Mouse (Mus musculus): Measurements from ENCODE around the gene Uqcrh. TPM values are rescaled to one million over a fixed set of nuclear protein-coding genes. Genes with fewer than 3 reads are reported as not detected.

The Uqcrh gene
- polyA plus RNA-seq, 1 experiment from 2014 or later: 535 TPM

- Histone ChIP-seq H3K4me3 (replicated peaks) (peak overlapping the region; percentile 64), H3K27me3 (replicated peaks) (no peaks in the 10 kb centered on the region), H3K9ac (replicated peaks) (peak overlapping the region; percentile 57), H3K4me1 (peaks cover 18% of the 10 kb centered on the region), H3K4me2 (peak overlapping the region; percentile 81), H3K36me3 (no peaks in the 10 kb centered on the region), H3K9me3 (replicated peaks) (no peaks in the 10 kb centered on the region), H3K27ac (replicated peaks) (peak overlapping the region; percentile 92)
- ATAC-seq (ENCODE audit: low FRiP score): peak; percentile 66
- WGBS: 9% methylated on average over 22 of the region's 22 CpGs
Observed at GRCm38 (mm10) chr4:116052526-116053293, 22.2 kb downstream of the Uqcrh start.

- peaks cover 13% of the 10 kb centered on the region for H3K4me1 ChIP-seq
- no peaks in the 10 kb centered on the region; the same call in 1 of the 2 replicates for H3K36me3 ChIP-seq
- no peaks in the 10 kb centered on the region for H3K9me3 ChIP-seq (replicated peaks)
- H3K9ac ChIP-seq (replicated peaks): no peak overlapping the region
- WGBS: 87% methylated on average over 3 of the region's 3 CpGs
- no peaks in the 10 kb centered on the region for H3K27me3 ChIP-seq (replicated peaks)
- H3K4me3 ChIP-seq (replicated peaks): no peak overlapping the region
- no peak overlapping the region for H3K27ac ChIP-seq (replicated peaks)
- ATAC-seq (ENCODE audit: low FRiP score): no peak
- no peak overlapping the region for H3K4me2 ChIP-seq
Observed at GRCm38 (mm10) chr4:116049211-116049610, 25.7 kb downstream of the Uqcrh start.

GRCm38 (mm10) chr4:116048130-116048920, 26.5 kb downstream of the Uqcrh start:
- whole genome bisulfite sequencing: 81% methylated on average over 7 of the region's 7 CpGs
- no peak overlapping the region for H3K4me3 ChIP-seq (replicated peaks)
- no peak overlapping the region for H3K27ac ChIP-seq (replicated peaks)
- no peaks in the 10 kb centered on the region for H3K9me3 ChIP-seq (replicated peaks)
- no peaks in the 10 kb centered on the region for H3K27me3 ChIP-seq (replicated peaks)
- peaks cover 3% of the 10 kb centered on the region; the same call in 1 of the 2 replicates for H3K36me3 ChIP-seq
- H3K4me1 ChIP-seq: peaks cover 11% of the 10 kb centered on the region
- ATAC-seq (ENCODE audit: low FRiP score): no peak
- no peak overlapping the region for H3K9ac ChIP-seq (replicated peaks)
- H3K4me2 ChIP-seq: no peak overlapping the region

- no peak for ATAC-seq (ENCODE audit: low FRiP score)
- Histone ChIP-seq H3K27ac (replicated peaks) (no peak overlapping the region), H3K27me3 (replicated peaks) (no peaks in the 10 kb centered on the region), H3K4me1 (peaks cover 4% of the 10 kb centered on the region), H3K4me2 (no peak overlapping the region), H3K36me3 (peaks cover 3% of the 10 kb centered on the region; the same call in 1 of the 2 replicates), H3K9me3 (replicated peaks) (no peaks in the 10 kb centered on the region), H3K4me3 (replicated peaks) (no peak overlapping the region), H3K9ac (replicated peaks) (no peak overlapping the region)
- 93% methylated on average over 1 of the region's 1 CpGs for WGBS
Observed at GRCm38 (mm10) chr4:116047681-116048080, 27.2 kb downstream of the Uqcrh start.

GRCm38 (mm10) chr4:116046604-116047003, 28.3 kb downstream of the Uqcrh start:
- Histone ChIP-seq H3K4me2 (no peak overlapping the region), H3K36me3 (peaks cover 3% of the 10 kb centered on the region; the same call in 1 of the 2 replicates), H3K9me3 (replicated peaks) (no peaks in the 10 kb centered on the region), H3K4me1 (no peaks in the 10 kb centered on the region), H3K9ac (replicated peaks) (no peak overlapping the region), H3K27me3 (replicated peaks) (no peaks in the 10 kb centered on the region), H3K4me3 (replicated peaks) (no peak overlapping the region), H3K27ac (replicated peaks) (no peak overlapping the region)
- no peak for ATAC-seq (ENCODE audit: low FRiP score)
- 95% methylated on average over 2 of the region's 2 CpGs for WGBS

- no peak for ATAC-seq (ENCODE audit: low FRiP score)
- Histone ChIP-seq H3K27me3 (replicated peaks) (no peaks in the 10 kb centered on the region), H3K4me3 (replicated peaks) (no peak overlapping the region), H3K27ac (replicated peaks) (no peak overlapping the region), H3K36me3 (peaks cover 13% of the 10 kb centered on the region; the same call in 1 of the 2 replicates), H3K9me3 (replicated peaks) (no peaks in the 10 kb centered on the region), H3K4me2 (no peak overlapping the region), H3K4me1 (no peaks in the 10 kb centered on the region), H3K9ac (replicated peaks) (no peak overlapping the region)
- WGBS: 88% methylated on average over 3 of the region's 3 CpGs
Observed at GRCm38 (mm10) chr4:116042186-116042585, 32.7 kb downstream of the Uqcrh start.

- peaks cover 13% of the 10 kb centered on the region; the same call in 1 of the 2 replicates for H3K36me3 ChIP-seq
- no peak overlapping the region for H3K9ac ChIP-seq (replicated peaks)
- H3K4me3 ChIP-seq (replicated peaks): no peak overlapping the region
- ATAC-seq (ENCODE audit: low FRiP score): no peak
- WGBS: 93% methylated on average over 2 of the region's 2 CpGs
- no peak overlapping the region for H3K4me2 ChIP-seq
- no peaks in the 10 kb centered on the region for H3K4me1 ChIP-seq
- H3K27ac ChIP-seq (replicated peaks): no peak overlapping the region
- no peaks in the 10 kb centered on the region for H3K27me3 ChIP-seq (replicated peaks)
- no peaks in the 10 kb centered on the region for H3K9me3 ChIP-seq (replicated peaks)
Observed at GRCm38 (mm10) chr4:116040466-116040865, 34.4 kb downstream of the Uqcrh start.

GRCm38 (mm10) chr4:116033374-116033773, 41.5 kb downstream of the Uqcrh start:
- H3K27ac ChIP-seq (replicated peaks): no peak overlapping the region
- no peak overlapping the region for H3K4me3 ChIP-seq (replicated peaks)
- H3K36me3 ChIP-seq: peaks cover 28% of the 10 kb centered on the region
- H3K4me2 ChIP-seq: no peak overlapping the region
- H3K27me3 ChIP-seq (replicated peaks): no peaks in the 10 kb centered on the region
- ATAC-seq (ENCODE audit: low FRiP score): no peak
- H3K9me3 ChIP-seq (replicated peaks): no peaks in the 10 kb centered on the region
- H3K4me1 ChIP-seq: no peaks in the 10 kb centered on the region
- H3K9ac ChIP-seq (replicated peaks): no peak overlapping the region
- 92% methylated on average over 5 of the region's 5 CpGs for WGBS

- H3K27me3 ChIP-seq (replicated peaks): no peaks in the 10 kb centered on the region
- H3K4me2 ChIP-seq: no peak overlapping the region
- H3K4me3 ChIP-seq (replicated peaks): no peak overlapping the region
- no peaks in the 10 kb centered on the region for H3K4me1 ChIP-seq
- H3K36me3 ChIP-seq: peaks cover 28% of the 10 kb centered on the region
- no peak for ATAC-seq (ENCODE audit: low FRiP score)
- 91% methylated on average over 9 of the region's 9 CpGs for WGBS
- H3K9me3 ChIP-seq (replicated peaks): no peaks in the 10 kb centered on the region
- no peak overlapping the region for H3K27ac ChIP-seq (replicated peaks)
- H3K9ac ChIP-seq (replicated peaks): no peak overlapping the region
Observed at GRCm38 (mm10) chr4:116032906-116033305, 42.0 kb downstream of the Uqcrh start.

- H3K36me3 ChIP-seq: no peaks in the 10 kb centered on the region
- peaks cover 40% of the 10 kb centered on the region for H3K27me3 ChIP-seq (replicated peaks)
- peaks cover 19% of the 10 kb centered on the region for H3K4me1 ChIP-seq
- peak; percentile 58 for ATAC-seq (ENCODE audit: low FRiP score)
- H3K4me2 ChIP-seq: peak within 1 kb of the TSS; percentile 95
- peak within 1 kb of the TSS; percentile 81 for H3K27ac ChIP-seq (replicated peaks)
- H3K9ac ChIP-seq (replicated peaks): peak within 1 kb of the TSS; percentile 82
- WGBS: 5% methylated on average over 18 of the region's 18 CpGs
- H3K4me3 ChIP-seq (replicated peaks): peak within 1 kb of the TSS; percentile 80
- no peaks in the 10 kb centered on the region for H3K9me3 ChIP-seq (replicated peaks)
Observed at GRCm38 (mm10) chr4:116017902-116018746, 56.7 kb downstream of the Uqcrh start, which contains the start of gene Faah. Gene Faah (minus strand): TSS chr4:116017926.

- under 1% methylated on average over 60 of the region's 60 CpGs for WGBS
- H3K4me1 ChIP-seq: peaks cover 19% of the 10 kb centered on the region
- peaks cover 40% of the 10 kb centered on the region for H3K27me3 ChIP-seq (replicated peaks)
- ATAC-seq (ENCODE audit: low FRiP score): peak; percentile 93
- H3K9ac ChIP-seq (replicated peaks): peak overlapping the region; percentile 82
- no peaks in the 10 kb centered on the region for H3K36me3 ChIP-seq
- H3K4me3 ChIP-seq (replicated peaks): peak overlapping the region; percentile 80
- peak overlapping the region; percentile 95 for H3K4me2 ChIP-seq
- no peaks in the 10 kb centered on the region for H3K9me3 ChIP-seq (replicated peaks)
- H3K27ac ChIP-seq (replicated peaks): peak overlapping the region; percentile 81
Observed at GRCm38 (mm10) chr4:116017300-116017901, 57.5 kb downstream of the Uqcrh start.
